Mouse (Mus musculus) retina, embryonic 14.5 days (tissue): ENCODE measurements around the gene Dhx40.
A peak's percentile ranks its signal among the peaks of the same experiment; 100 is the strongest.

Experiments
- DNase-seq: peaks from one replicate; pipeline ENCODE4 v3.0.0-alpha.2; 2015; ENCODE audit warnings: low spot score

Dhx40 gene

GRCm38 (mm10) chr11:86807505-86807989, at the start of gene Dhx40:
TSS of gene Dhx40 (minus strand) at chr11:86807746.
- peak; percentile 90 for DNase-seq

- DNase-seq: no peak
Measured at GRCm38 (mm10) chr11:86855639-86856425, 48.3 kb upstream of the Dhx40 start.

DNA sequence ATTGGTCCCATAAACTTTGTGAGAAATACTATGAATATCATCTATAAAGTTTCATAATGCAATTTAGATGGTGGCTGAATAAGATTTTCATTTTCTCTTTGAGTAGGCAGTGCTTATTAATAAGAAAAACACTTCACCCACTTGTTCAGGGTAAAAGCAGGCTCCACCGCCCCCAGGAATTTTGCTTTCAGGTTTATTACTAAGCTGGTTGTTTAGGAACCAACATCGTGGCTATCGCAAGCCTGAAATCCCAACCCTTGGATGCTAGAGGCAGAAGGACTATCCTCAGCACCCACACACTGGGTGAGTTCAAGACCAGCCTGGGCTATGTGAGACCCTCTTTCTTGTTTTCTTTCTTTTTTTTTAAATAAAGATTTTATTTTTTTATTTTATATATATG, 45.5 kb upstream of the Dhx40 start:
- peak; percentile 23 for DNase-seq

GRCm38 (mm10) chr11:86852534-86853054, 45.0 kb upstream of the Dhx40 start:
- peak; percentile 81 for DNase-seq

DNA sequence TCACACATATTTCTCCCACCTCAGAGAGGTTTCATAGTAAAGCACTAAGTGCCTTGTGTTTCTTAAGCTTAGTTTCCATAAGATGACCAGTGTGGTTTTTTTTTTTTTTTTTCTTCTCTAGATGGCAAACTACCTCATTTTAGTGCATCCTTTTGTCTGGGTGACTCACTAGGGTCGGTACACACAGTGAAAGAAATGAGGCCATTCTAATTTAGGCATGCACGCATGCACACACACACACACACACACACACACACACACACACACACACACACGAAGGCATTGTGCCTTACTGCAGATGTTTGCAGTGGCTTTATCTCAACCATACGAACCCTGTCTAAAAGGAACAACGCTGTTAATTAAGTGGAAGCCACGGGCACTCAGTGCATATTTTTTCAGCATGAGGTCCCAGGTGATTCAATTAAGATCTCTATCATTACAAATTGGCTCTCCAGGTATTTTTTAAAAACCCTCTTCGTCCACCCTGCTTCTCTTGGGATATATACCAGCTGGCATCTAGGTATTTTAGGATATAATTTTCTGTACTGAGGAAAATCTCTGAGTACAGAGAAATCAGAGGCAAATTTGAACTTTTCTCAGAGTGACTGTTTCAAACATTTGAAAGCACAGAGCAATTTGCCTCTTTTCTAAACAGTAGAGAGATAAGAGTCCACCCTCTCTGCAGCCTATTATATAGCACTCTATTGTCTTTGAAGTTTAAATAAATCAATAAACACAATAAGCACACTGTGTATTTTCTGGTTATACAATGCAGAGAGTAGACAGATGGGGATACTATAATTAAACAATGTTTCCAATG, 44.4 kb upstream of the Dhx40 start:
- DNase-seq: peak; percentile 81

DNA sequence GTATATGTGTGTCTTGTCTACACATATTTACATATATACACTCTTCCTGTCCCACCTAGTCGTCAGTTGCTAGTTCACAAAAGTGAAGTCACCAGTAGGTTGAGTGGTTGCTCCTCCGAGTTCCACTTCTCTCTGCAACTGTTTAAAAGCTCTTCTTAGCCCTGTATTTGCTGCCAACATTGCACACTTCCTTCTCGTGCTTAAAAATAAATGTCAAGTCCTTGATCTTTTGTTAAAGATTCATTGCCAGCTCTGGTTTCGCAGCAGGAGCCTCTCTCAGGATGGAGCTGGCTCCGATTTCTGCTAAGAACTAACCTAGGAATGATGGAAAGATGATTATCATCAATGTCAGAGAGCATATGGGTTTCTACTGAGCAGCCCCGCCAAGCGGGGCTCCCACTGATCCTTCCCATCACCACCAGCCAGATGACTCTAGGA, 43.7 kb upstream of the Dhx40 start:
- DNase-seq: no peak

GRCm38 (mm10) chr11:86843831-86844230, 36.3 kb upstream of the Dhx40 start:
- DNase-seq: no peak

- peak; percentile 45 for DNase-seq
Measured at GRCm38 (mm10) chr11:86841261-86841660, 33.7 kb upstream of the Dhx40 start.

GRCm38 (mm10) chr11:86840511-86841154, 33.1 kb upstream of the Dhx40 start:
- peak; percentile 65 for DNase-seq

- DNase-seq: peak; percentile 38
Measured at GRCm38 (mm10) chr11:86839716-86840447, 32.3 kb upstream of the Dhx40 start.

- DNase-seq: no peak
Measured at GRCm38 (mm10) chr11:86838792-86839191, 31.2 kb upstream of the Dhx40 start.

- DNase-seq: peak; percentile 78
Measured at GRCm38 (mm10) chr11:86836366-86836765, 28.8 kb upstream of the Dhx40 start.

- no peak for DNase-seq
Measured at GRCm38 (mm10) chr11:86834628-86835338, 27.2 kb upstream of the Dhx40 start.

- no peak for DNase-seq
Measured at GRCm38 (mm10) chr11:86834050-86834449, 26.5 kb upstream of the Dhx40 start.

DNA sequence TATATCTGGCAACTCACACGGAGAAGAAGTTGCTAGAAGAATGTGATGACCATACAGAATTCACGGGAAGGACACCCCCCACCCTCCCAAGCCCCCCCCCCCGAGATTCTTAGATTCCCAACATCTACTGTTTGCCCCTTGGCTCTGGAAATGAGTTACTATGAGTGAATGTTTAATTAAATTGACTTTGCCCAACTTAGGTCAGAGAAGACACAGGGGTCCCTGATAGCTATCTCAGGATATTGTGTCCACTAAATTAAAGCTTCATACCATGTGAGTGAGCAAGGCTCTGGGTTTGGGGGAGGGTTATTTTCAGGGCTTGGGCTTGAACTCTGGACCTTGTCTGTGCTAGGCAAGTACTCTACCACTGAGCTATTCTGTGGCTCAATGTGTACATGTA, 25.6 kb upstream of the Dhx40 start:
- no peak for DNase-seq

GRCm38 (mm10) chr11:86828396-86828795, 20.9 kb upstream of the Dhx40 start:
- no peak for DNase-seq

GRCm38 (mm10) chr11:86827476-86828245, 20.1 kb upstream of the Dhx40 start:
- DNase-seq: no peak

GRCm38 (mm10) chr11:86824433-86824832, 16.9 kb upstream of the Dhx40 start:
- no peak for DNase-seq

DNA sequence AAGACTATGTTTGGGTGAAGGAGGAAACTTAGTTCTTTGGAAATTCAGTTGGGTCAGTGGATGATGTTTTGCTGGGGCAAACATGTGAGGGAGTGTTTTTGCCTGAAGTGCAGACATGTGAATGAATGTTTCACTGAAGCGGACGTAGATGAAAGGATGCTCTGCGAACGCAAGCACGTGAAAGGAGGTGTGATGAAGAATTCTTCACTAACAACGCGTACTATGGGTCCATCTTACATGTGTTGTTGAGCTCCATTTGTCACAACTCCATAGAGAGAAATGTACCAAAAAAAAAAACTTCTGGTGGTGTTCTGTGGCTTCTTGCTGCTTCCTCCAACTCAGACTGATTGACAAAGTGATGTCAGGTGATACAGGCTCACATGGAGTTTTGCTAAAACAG, 15.0 kb upstream of the Dhx40 start:
- no peak for DNase-seq

DNA sequence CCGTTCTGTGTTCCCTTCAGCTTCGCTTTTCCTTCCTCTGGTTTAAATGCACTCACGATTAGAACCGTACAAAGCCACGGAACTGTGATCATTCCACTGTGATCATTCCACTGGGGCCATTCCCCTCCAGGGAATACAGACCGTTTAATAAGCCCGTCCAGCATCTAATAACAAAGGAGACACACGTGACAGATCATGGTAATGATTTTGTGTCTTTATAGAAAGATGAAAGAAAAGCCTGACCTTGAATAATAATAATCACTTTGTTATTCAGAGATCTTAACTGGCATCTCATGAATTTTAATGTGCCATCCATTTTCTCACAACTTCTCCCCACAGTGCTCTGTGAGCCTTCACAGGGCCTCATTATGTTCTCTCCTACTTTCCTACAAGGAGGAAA, 12.0 kb upstream of the Dhx40 start:
- DNase-seq: no peak
